Comparison of ENCODE assay signal across 7 mouse cellular contexts in the genomic region with DNA sequence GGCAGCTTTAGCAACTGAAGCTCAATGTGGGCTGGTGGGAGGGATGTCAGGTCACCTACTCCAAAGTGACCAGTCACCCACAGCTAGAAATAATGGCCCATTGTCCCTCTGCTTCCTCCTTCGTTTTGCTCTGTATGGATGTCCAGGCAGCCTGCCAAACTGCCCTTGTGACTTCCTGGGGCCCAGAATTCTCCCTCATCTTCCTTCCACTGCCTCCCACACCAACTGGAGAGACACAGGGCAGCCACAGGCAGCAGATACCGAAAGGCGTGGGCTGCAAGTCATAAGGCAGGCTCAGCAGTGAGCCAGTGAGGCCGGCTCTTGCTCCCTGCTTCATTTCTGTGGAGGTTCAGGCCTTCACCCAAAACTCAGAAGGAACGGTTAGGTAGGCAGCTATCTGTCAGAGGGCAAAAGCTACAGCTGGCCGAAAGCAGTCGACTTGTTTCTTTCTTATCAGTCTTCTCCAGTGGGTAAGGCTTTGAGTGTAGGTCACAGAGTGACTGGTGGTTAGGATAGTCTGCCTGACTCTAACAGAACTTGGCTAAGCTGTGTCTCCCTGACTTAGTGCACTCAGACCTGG. TPM values are rescaled to one million over a fixed set of nuclear protein-coding genes. Genes with fewer than 3 reads are reported as not detected.
DNase-seq lines count a peak whose midpoint lies in the region; ATAC-seq and TF ChIP-seq lines count a peak whose summit lies in the region.

No protein-coding gene starts in this region.

- ATAC-seq in megakaryocyte-erythroid progenitor cell, adult 5-6 weeks (replicated peaks; ENCODE audit: low FRiP score, low TSS enrichment, poor library complexity, severe bottlenecking): peak; percentile 94
- ATAC-seq in stomach, postnatal 0 days (ENCODE audit: low FRiP score, low TSS enrichment): peak; percentile 72

- H3K9ac ChIP-seq in stomach, postnatal 0 days (ENCODE audit: low read length): no peak overlapping the region

- no peaks in the 10 kb centered on the region for H3K36me3 ChIP-seq in limb, embryonic 10.5 days
- H3K36me3 ChIP-seq in stomach, postnatal 0 days (ENCODE audit: control insufficient read depth, insufficient read depth, low read length): no peaks in the 10 kb centered on the region

- H3K27ac ChIP-seq in limb, embryonic 10.5 days: peak overlapping the region; percentile 37; the same call in 1 of the 2 replicates
- H3K27ac ChIP-seq in stomach, postnatal 0 days (replicated peaks): peak overlapping the region; percentile 79

- H3K4me2 ChIP-seq in stomach, postnatal 0 days (replicated peaks; ENCODE audit: low read depth): no peak overlapping the region

- TF ChIP-seq CTCF in stomach, postnatal 0 days (IDR thresholded peaks at IDR 0.05; ENCODE audit: low read depth): no peak

- no peaks in the 10 kb centered on the region for H3K9me3 ChIP-seq in limb, embryonic 10.5 days (replicated peaks)
- H3K9me3 ChIP-seq in stomach, postnatal 0 days (ENCODE audit: control insufficient read depth, low read length): no peaks in the 10 kb centered on the region

- 77% methylated on average over 7 of the region's 7 CpGs for WGBS in limb, embryonic 10.5 days
- 28% methylated on average over 7 of the region's 7 CpGs for WGBS in stomach, postnatal 0 days

- no peak for TF ChIP-seq EP300 in stomach, postnatal 0 days (optimal IDR thresholded peaks at IDR 0.05)

- no peaks in the 10 kb centered on the region for H3K27me3 ChIP-seq in limb, embryonic 10.5 days (ENCODE audit: low read depth, poor library complexity, severe bottlenecking)
- H3K27me3 ChIP-seq in stomach, postnatal 0 days (ENCODE audit: control insufficient read depth, insufficient read depth, low read length): no peaks in the 10 kb centered on the region

- no peak overlapping the region for H3K4me3 ChIP-seq in limb, embryonic 10.5 days
- H3K4me3 ChIP-seq in stomach, postnatal 0 days (ENCODE audit: low read depth, low read length): no peak overlapping the region

- peaks cover 7% of the 10 kb centered on the region; the same call in 1 of the 2 replicates for H3K4me1 ChIP-seq in limb, embryonic 10.5 days
- no peaks in the 10 kb centered on the region; the same call in 1 of the 2 replicates for H3K4me1 ChIP-seq in stomach, postnatal 0 days (replicated peaks; ENCODE audit: control insufficient read depth, insufficient read depth)

- peak; percentile 71 for DNase-seq in adrenal gland, postnatal 25 days
- DNase-seq in cerebellum, postnatal 25 days: peak; percentile 64 to 77
- DNase-seq in heart, adult 9 months (ENCODE audit: low spot score in 2 of 2): peak; percentile 92 to 93
- DNase-seq in kidney, adult 8-10 months: peak; percentile 83
- no peak for DNase-seq in limb, embryonic 10.5 days (ENCODE audit: low spot score)
- DNase-seq in stomach, postnatal 0 days (ENCODE audit: low spot score): peak; percentile 85

RNA-seq across cellular contexts. Expression of a gene that starts 2.2 kb away (rescaled TPM):
- total RNA-seq in adrenal gland, postnatal 25 days (2021): 168 and 205 TPM in 2 replicates
- 301 and 316 TPM in 2 replicates for polyA plus RNA-seq in limb, embryonic 10.5 days (2016; fragmentation: Nextera tagmentation; extraction: Ambion mirVana)
- 321 and 323 TPM in 2 replicates for total RNA-seq in megakaryocyte-erythroid progenitor cell, adult 5-6 weeks (2014; fragmentation: Nextera tagmentation)
- total RNA-seq in megakaryocyte-erythroid progenitor cell, adult 5-6 weeks (2017): 421 and 441 TPM in 2 replicates
- polyA plus RNA-seq in stomach, postnatal 0 days (2015; fragmentation: Nextera tagmentation; extraction: Ambion mirVana): 276 and 279 TPM in 2 replicates

RNA-seq across cellular contexts. Expression of a gene that starts 25.9 kb away (rescaled TPM):
- total RNA-seq in adrenal gland, postnatal 25 days (2021): 67.2 and 75.0 TPM in 2 replicates
- polyA plus RNA-seq in limb, embryonic 10.5 days (2016; fragmentation: Nextera tagmentation; extraction: Ambion mirVana): 20.9 and 29.8 TPM in 2 replicates
- 67.6 and 76.2 TPM in 2 replicates for total RNA-seq in megakaryocyte-erythroid progenitor cell, adult 5-6 weeks (2014; fragmentation: Nextera tagmentation)
- 17.7 and 24.2 TPM in 2 replicates for total RNA-seq in megakaryocyte-erythroid progenitor cell, adult 5-6 weeks (2017)
- 39.2 and 45.8 TPM in 2 replicates for polyA plus RNA-seq in stomach, postnatal 0 days (2015; fragmentation: Nextera tagmentation; extraction: Ambion mirVana)
